Mouse (Mus musculus) spleen, postnatal 10 days (tissue): ENCODE measurements around the gene Gm12830.

Experiments used
- DNase-seq, 2 experiments: peaks; one replicate each; pipeline ENCODE4 v3.0.0; 2021 to 2022; ENCODE audit warnings: low spot score in 2 of 2

Gene Gm12830

GRCm38 (mm10) chr4:114844600-114844999, 23.1 kb downstream of the Gm12830 start:
- DNase-seq: no peak

GRCm38 (mm10) chr4:114845622-114846021, 24.1 kb downstream of the Gm12830 start:
- no peak for DNase-seq

GRCm38 (mm10) chr4:114846723-114847122, 25.2 kb downstream of the Gm12830 start:
- DNase-seq: no peak

- no peak for DNase-seq
Measured at GRCm38 (mm10) chr4:114853968-114854367, 32.4 kb downstream of the Gm12830 start.

- DNase-seq: no peak
Measured at GRCm38 (mm10) chr4:114858426-114858825, 36.9 kb downstream of the Gm12830 start.

GRCm38 (mm10) chr4:114863166-114863565, 41.6 kb downstream of the Gm12830 start:
- no peak for DNase-seq

- no peak for DNase-seq
Measured at GRCm38 (mm10) chr4:114869765-114870490, 48.4 kb downstream of the Gm12830 start.

GRCm38 (mm10) chr4:114876441-114876972, 55.0 kb downstream of the Gm12830 start:
- DNase-seq: no peak

GRCm38 (mm10) chr4:114882232-114882631, 60.7 kb downstream of the Gm12830 start:
- no peak for DNase-seq

- DNase-seq: peak in 1 of 2 experiments; percentile 31
Measured at GRCm38 (mm10) chr4:114897853-114898252, 76.3 kb downstream of the Gm12830 start.

GRCm38 (mm10) chr4:114899885-114900284, 78.4 kb downstream of the Gm12830 start:
- DNase-seq: no peak

GRCm38 (mm10) chr4:114900866-114901642, 79.5 kb downstream of the Gm12830 start:
- no peak for DNase-seq

- DNase-seq: peak in 1 of 2 experiments; percentile 18
Measured at GRCm38 (mm10) chr4:114901643-114902351, 80.3 kb downstream of the Gm12830 start.

- no peak for DNase-seq
Measured at GRCm38 (mm10) chr4:114902641-114903421, 81.3 kb downstream of the Gm12830 start.

GRCm38 (mm10) chr4:114903422-114903782, 81.9 kb downstream of the Gm12830 start:
- DNase-seq: no peak

GRCm38 (mm10) chr4:114905501-114905900, 84.0 kb downstream of the Gm12830 start:
- no peak for DNase-seq
